Mouse (Mus musculus): Measurements from ENCODE around the gene Reps2.

DNA sequence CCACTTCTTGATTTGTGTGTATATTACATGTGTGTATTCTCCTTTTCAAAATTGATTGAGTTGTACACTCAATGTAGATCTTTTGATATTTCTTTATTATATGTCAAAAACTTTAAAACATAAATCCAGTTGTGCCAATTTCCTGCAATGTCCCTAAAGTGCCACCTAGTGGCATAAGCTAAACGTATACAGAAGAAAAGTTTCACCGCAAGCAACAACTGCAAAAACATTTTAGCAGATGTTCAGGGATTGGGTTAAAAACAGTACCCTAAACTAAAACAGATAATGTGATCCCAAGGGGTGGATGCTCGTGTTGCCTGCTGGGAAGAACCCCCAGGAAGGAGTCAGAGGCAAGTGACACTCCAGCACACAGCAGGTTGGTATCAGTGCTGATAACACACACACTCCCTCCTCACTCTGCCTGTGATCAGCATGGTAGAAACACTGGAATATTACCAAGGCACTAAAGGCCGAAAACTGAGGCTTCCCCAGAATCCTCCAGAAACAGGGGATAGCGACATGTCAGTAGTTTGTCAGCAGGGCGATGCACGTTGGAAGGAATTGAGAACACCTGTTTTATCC lies 189.5 kb downstream of the Reps2 start:
- TF ChIP-seq USF1 (IDR thresholded peaks at IDR 0.05; ENCODE audit: low read depth, low read length) (no peak), UBTF (IDR thresholded peaks at IDR 0.05; ENCODE audit: low read depth, low read length) (no peak), CTCF (conservative IDR thresholded peaks at IDR 0.05 in 1 of 2, IDR thresholded peaks at IDR 0.05 in 1 of 2; ENCODE audit: low read depth in 2 of 2, low read length in 2 of 2) (peak in 1 of 2 experiments; percentile 59; a peak in 2 of 4 replicates), HCFC1 (IDR thresholded peaks at IDR 0.05; ENCODE audit: low read depth, low read length) (no peak), ZMIZ1 (IDR thresholded peaks at IDR 0.05; ENCODE audit: low read depth, low read length) (no peak), POLR2A (IDR thresholded peaks at IDR 0.05; ENCODE audit: low read depth, low read length) (no peak), NRF1 (IDR thresholded peaks at IDR 0.05; ENCODE audit: low read depth, low read length) (no peak), MAZ (IDR thresholded peaks at IDR 0.05; ENCODE audit: low read depth, low read length) (no peak), EP300 (IDR thresholded peaks at IDR 0.05; ENCODE audit: low read length) (no peak)
